Mouse (Mus musculus) gastrocnemius, adult 2 months (tissue): ENCODE results near the gene Trim45. TPM values are rescaled to one million over a fixed set of nuclear protein-coding genes. Genes with fewer than 3 reads are reported as not detected.
A peak's percentile ranks its signal among the peaks of the same experiment; 100 is the strongest.

Source experiments
- DNase-seq: peaks from one replicate; pipeline ENCODE4 v3.0.0; 2022
- H3K27ac ChIP-seq: fragments of 200-600 bp; 2 replicates; pipeline ENCODE4 v1.8.1; 2022; ENCODE audit warnings: mild to moderate bottlenecking
- H3K4me3 ChIP-seq: fragments of 200-600 bp; 2 replicates; pipeline ENCODE4 v1.8.1; 2022; ENCODE audit warnings: mild to moderate bottlenecking, moderate library complexity
- CTCF ChIP-seq: fragments of 200-600 bp; IDR thresholded peaks from 2 replicates; pipeline ENCODE4 v1.8.1; 2022; ENCODE audit warnings: antibody characterized with exemption, mild to moderate bottlenecking, moderate library complexity
- intact Hi-C: fragments of 180-260 bp; cut with DNase I; formaldehyde crosslinking; loops from one replicate; pipeline ENCODE4 v1.15.1; 2025
- total RNA-seq, 2 experiments: library from RNA; stranded (reverse); gene quantifications; 2 replicates each; pipeline ENCODE4 v1.2.3; 2021

Gene Trim45
- total RNA-seq, 2 experiments from 2014 or later, result 4.7 to 7.8 TPM

DNA sequence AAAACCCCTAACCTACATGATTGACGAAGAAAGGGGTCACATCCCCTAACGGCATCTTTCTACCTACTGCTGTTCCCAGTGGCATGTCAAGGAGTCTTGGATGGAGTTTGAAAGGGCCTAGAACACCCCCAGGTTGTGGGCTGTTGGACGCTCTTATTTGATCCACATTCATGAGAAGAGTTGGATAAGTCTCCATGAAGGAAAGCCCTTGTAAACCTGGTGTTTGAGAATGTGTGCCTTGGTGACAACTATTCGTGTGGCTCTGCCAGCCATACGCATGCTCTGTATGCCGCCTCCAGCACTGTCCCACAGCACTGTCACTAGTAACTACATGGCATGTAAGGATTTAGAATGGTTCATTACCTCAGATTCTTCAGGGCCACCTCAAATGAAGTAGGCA is 14.2 kb downstream of the Trim45 start:
- H3K4me3 ChIP-seq, result no peak overlapping the region
- H3K27ac ChIP-seq, result no peak overlapping the region
- DNase-seq, result no peak
- intact Hi-C loops, result no loop called here
- TF ChIP-seq CTCF, result no peak

DNA sequence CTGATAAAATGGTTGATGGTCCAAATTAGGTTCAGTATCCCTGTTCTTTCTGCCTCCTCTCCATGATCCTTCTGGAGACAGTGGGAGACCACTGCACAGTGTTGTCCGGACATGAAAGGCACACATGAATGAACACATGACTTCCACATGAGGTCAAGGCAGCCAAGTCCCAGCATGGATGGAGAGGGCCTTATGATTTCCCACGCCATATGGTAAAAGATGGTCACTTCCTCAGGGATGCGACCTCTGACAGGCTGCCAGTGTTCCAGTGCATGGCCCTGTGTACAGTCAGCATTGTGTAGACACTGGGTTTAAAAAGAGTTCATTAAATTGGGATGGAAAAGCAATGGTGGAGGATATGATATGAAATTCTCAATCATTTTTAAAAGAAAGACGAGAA is 16.2 kb downstream of the Trim45 start:
- intact Hi-C loops, result no loop called here

DNA sequence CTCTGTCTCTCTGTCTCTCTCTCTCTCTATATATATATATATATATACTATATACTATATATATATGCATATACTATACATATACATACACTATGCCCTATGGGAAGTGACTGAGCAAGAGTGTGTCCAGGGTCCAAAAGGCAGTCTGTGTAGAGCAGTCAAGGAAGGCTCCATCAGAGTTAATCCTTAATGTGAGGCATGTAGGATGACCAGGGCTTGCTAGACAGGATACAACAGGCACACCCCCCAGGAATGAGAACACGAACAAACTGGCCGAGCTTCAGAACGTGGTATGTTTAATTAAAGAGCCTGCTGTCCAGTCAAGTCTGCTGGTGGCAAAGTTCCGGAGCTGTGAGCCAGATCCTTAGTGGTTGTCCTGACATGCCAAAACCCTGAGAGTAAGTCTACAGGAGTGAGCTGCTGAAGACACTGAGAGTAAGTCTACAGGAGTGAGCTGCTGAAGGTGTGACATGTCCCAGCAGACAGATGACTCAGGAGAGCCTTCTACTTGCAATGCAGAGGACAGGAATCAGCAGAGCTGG is 18.6 kb downstream of the Trim45 start:
- DNase-seq, result no peak
- Histone ChIP-seq H3K4me3 (no peak overlapping the region), H3K27ac (no peak overlapping the region)
- intact Hi-C loops, result no loop called here
- TF ChIP-seq CTCF, result peak; percentile 14; the same call in 1 of the 2 replicates

More for the DNA sequence above, 16.2 kb downstream of the Trim45 start:
- Histone ChIP-seq H3K27ac (no peak overlapping the region), H3K4me3 (no peak overlapping the region)
- DNase-seq, result no peak
- no peak for TF ChIP-seq CTCF

DNA sequence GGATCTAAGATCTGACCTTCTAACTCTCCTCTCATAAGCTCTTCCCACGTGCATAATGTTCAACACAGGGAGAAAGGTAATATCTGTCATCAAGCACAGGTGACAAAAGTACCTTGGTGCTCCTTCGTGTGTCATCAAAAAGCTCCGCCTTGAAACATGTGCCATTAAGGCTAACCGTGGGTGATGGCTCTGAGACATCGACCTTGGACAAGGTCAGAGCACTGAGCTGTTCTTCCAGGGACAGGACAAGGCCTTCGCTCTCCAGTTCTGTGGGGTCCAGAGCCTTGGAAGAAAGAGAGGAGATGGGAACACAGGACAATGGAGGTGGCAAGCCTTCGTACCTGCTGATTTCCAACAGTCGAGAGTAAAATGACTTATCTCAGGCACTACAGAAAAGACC is 25.3 kb downstream of the Trim45 start:
- H3K4me3 ChIP-seq, result no peak overlapping the region
- no peak for TF ChIP-seq CTCF
- no peak for DNase-seq
- H3K27ac ChIP-seq, result no peak overlapping the region
- intact Hi-C loops, result no loop called here

DNA sequence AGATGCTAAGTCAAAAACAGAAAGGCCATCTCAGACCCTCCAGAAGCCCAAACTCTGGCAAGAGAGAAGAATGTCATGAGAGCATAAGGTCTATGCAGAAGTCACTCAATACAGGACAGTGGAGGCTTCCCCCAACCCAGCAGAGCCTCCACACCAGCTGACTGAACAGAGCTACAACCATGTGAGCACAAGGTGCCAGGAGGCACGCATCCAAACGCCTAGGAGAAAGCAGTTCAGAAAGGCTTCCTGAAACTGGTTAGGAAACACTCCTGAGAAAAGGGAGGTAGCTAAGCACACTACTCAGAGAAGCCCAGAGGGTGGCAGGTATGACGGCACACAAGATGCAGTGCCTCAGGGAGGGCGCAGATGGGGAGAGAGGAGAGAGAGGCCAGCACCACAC is 29.5 kb downstream of the Trim45 start:
- Histone ChIP-seq H3K4me3 (no peak overlapping the region), H3K27ac (no peak overlapping the region)
- DNase-seq, result no peak
- no peak for TF ChIP-seq CTCF
- intact Hi-C loops, result no loop called here

DNA sequence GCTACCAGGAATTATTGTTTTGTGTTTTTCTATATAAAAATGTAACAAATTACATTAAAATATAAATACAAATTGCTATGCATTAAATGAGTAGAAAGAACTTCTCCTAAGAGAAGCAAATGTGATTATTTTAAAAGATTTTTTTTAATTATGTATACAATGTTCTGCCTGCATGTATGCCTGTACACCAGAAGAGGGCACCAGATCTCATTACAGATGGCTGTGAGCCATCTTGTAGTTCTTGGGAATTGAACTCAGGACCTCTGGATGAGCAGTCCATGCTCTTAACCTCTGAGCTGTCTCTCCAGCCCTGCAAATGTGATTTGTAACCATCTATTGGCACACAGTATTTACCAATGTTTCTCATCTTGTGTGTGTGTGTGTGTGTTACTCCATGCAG is 32.6 kb downstream of the Trim45 start:
- TF ChIP-seq CTCF, result peak; percentile 34; the same call in 1 of the 2 replicates
- no peak overlapping the region for H3K27ac ChIP-seq
- DNase-seq, result no peak
- H3K4me3 ChIP-seq, result no peak overlapping the region
- intact Hi-C loops, result no loop called here

DNA sequence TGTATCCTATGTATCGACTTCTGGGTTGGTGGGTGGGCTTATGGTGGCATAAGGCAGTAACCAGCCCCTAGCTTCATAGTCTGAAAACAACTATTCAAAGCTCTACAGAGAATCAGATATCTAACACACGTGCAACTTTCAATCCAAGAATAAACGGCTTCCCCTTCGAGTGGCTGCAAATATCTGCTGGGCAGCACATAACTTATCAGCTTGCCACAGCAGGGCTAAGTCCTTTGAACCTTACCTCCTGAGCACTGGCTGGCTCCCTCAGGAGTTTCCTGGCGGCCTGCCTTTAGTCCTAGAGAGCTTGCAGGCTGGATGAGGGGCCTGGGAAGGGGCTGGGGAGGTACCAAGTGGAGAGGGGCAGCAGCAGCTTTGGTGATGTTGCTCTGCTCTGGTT is 39.0 kb downstream of the Trim45 start:
- DNase-seq, result no peak
- Histone ChIP-seq H3K27ac (no peak overlapping the region), H3K4me3 (no peak overlapping the region)
- intact Hi-C loops, result loop anchor here (10.0 kb wide), 1 partner anchor 504 kb away; no protein-coding TSS in a partner anchor
- TF ChIP-seq CTCF, result no peak

DNA sequence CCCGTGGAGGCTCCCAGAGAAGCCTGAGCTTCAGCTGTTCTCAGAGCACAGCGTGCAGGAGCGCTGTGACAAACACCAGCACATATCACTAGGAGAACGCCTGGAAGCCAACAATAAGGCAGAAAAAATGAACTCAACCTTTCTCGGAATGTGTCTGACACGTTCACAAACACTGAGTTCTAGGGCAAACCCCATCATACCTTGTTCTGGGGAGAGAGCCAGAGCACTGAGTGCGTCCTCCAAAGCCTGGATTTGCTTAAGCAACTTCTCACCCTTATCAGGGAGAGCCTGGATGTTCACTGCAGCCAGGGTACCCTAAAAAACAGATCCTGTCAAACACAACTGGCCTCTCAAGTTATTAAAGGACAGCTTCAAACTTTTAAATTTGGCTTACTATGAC is 39.5 kb downstream of the Trim45 start:
- Histone ChIP-seq H3K4me3 (no peak overlapping the region), H3K27ac (no peak overlapping the region)
- DNase-seq, result no peak
- intact Hi-C loops, result loop anchor here (10.0 kb wide), 1 partner anchor 503 kb away; no protein-coding TSS in a partner anchor
- no peak for TF ChIP-seq CTCF

DNA sequence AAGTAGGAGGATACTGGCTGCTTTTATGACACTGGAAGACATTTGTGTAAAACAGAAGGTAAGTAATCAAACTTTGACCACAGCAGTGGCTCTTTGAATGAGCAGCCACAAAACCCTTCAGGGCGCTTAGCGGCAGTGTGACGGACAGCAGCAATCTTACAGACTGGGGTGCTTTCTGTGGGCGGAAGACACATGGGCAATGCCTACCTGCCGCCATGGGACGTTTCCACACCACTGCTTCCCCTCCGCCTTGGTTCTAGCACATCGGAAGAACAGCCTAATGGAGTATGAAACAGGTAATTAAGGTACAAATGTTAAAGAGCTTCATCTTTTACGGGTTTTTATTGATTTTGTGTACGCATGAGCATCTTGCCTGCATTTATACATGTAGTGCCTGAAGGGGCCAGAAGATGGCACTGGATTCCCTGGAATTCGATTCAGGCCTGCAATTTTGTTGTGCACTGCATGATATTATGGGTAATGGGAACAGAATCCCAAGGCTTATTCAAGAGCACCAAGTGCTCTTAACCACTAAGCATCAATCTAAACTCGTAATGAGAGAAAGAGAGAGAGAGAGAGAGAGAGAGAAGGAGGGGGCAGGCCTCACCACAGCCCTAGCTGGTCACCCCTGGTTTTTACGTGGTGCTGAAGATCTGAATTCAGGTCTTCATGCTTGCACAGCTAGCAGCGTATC is 42.0 kb downstream of the Trim45 start:
- DNase-seq, result peak; percentile 49
- Histone ChIP-seq H3K4me3 (no peak overlapping the region), H3K27ac (no peak overlapping the region)
- TF ChIP-seq CTCF, result peak; percentile 73
- intact Hi-C loops, result loop anchor here (10.0 kb wide), 1 partner anchor 501 kb away; no protein-coding TSS in a partner anchor

DNA sequence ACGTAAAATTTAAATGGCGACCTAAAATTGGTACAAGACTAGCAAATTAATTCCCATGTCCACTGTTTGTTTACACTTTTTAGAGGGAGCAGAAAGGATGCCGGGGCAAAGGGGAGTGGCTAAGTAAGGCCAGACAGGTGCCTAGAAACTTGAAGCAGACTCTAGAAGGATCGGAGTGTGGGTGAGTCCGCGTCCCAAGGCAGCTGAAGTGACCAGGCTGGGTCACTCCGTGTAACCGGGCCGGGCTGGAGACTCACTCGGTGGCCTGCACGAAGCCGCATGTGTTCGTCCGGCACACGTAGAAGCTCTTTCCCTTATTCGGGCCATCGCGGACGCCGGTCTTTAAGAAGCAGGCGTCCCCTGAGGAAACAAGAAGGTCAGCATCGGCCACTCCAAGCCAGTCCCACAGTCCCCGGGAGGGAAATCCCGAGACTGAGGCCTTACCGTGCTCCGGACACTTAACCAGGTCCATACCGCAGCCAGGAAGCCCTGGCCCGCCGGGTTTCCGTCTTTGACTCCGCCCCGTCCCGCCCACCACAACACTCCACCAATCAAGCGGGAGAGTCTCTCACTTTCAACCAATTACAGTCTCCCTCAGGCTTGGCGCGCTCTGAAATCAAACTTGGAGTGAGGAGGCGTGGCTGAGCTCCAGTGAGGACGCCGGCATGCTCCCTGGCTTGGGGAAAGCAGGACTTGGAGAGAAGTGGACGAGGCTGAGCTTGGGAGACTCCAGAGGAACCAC is 47.3 kb downstream of the Trim45 start, which contains the start of gene Ttf2:
TSS of gene Ttf2 (minus strand) at position 488 of the 742 bp plus-strand sequence.
- intact Hi-C loops, result loop anchor here (5.0 to 10.0 kb wide), 2 partner anchors 47 to 495 kb away; partner anchors contain the start of gene Trim45
- DNase-seq, result peak; percentile 95
- Histone ChIP-seq H3K27ac (peak within 1 kb of the TSS; percentile 82), H3K4me3 (peak within 1 kb of the TSS; percentile 91)
- no peak for TF ChIP-seq CTCF

DNA sequence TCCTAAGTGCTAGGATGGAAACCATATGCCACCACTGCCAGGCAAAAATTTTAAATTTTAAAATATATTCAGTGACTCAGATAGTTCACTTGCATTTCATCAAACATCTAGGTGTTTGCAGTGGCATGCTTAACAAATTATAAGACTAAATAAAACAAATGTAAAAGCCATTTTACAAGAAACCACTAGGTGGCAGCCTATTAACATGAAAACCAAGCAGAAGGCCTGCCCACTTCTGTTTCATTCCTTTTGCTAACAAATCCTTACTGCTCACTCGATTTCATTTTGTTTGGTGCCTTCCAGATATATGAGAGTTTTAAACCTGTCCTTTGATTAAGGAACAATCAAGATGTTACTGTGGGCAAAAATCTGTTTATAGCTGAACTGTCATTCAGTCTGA is 51.9 kb downstream of the Trim45 start:
- DNase-seq, result no peak
- Histone ChIP-seq H3K27ac (no peak overlapping the region), H3K4me3 (no peak overlapping the region)
- intact Hi-C loops, result loop anchor here (1.0 to 5.0 kb wide), 2 partner anchors 188 to 321 kb away; no protein-coding TSS in a partner anchor
- peak; percentile 87; the same call in 1 of the 2 replicates for TF ChIP-seq CTCF

DNA sequence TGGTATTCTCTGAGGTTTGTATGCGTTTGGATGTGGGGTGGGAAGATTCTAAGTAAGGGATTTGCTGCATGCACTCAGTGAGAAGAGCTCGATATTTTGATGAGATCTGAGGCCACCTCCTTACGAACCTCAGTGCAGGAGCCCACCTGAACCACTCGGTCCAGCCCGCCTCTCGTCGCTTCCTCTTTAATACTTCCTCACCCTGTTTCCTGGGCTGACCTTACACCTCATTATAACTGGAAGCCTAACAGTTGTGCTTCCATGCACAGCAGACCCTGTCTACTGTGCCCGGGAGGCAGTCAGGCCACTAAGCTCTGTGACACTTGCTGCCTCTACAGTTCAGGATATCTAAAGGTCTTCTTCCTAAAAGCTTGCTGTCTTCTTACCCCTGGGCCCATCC is 57.3 kb downstream of the Trim45 start:
- Histone ChIP-seq H3K27ac (no peak overlapping the region), H3K4me3 (no peak overlapping the region)
- intact Hi-C loops, result no loop called here
- no peak for DNase-seq
- no peak for TF ChIP-seq CTCF

Other genes starting within 250 kb of the Trim45 start
- 10 to 100 TPM; 20.3 to 24.8 TPM for gene Man1a2, start 236.7 kb upstream of the Trim45 start, total RNA-seq
- gene Vtcn1, start 96.7 kb upstream of the Trim45 start, total RNA-seq, result under 1 TPM in 1 of 2 experiments, not detected in 1; 0.28 TPM
- gene Ttf2, start 47.5 kb downstream of the Trim45 start, total RNA-seq, result 1 to 10 TPM; 2.5 to 3.1 TPM
- gene Cd101, start 107.4 kb downstream of the Trim45 start, total RNA-seq, result under 1 TPM; 0.06 to 0.13 TPM
- 10 to 100 TPM in 1 of 2 experiments, 1 to 10 TPM in 1; 6.9 to 13.8 TPM for gene Ptgfrn, start 188.1 kb downstream of the Trim45 start, total RNA-seq